Mouse (Mus musculus) frontal cortex, adult (tissue): ENCODE measurements around the gene Ninj1.

Experiments used
- ATAC-seq: cut with Nextera tagmentation; 2 replicates; pipeline ENCODE4 v1.9.2; 2017; ENCODE audit warnings: mild to moderate bottlenecking, moderate library complexity, mixed read lengths; ENCODE audit not compliant: low TSS enrichment

The Ninj1 gene

GRCm38 (mm10) chr13:49196211-49196610 lies 8.9 kb downstream of the Ninj1 start:
- no peak for ATAC-seq

GRCm38 (mm10) chr13:49196766-49197165 lies 9.5 kb downstream of the Ninj1 start:
- no peak; the same call in 1 of the 2 replicates for ATAC-seq

- no peak for ATAC-seq
These were observed 11.4 kb downstream of the Ninj1 start for GRCm38 (mm10) chr13:49198734-49199133.

GRCm38 (mm10) chr13:49199891-49200290 lies 12.6 kb downstream of the Ninj1 start:
- ATAC-seq = no peak

GRCm38 (mm10) chr13:49200688-49201087 lies 13.4 kb downstream of the Ninj1 start:
- no peak for ATAC-seq

- no peak for ATAC-seq
These were observed 15.3 kb downstream of the Ninj1 start for GRCm38 (mm10) chr13:49202556-49202955.

GRCm38 (mm10) chr13:49205381-49205998 lies 18.2 kb downstream of the Ninj1 start:
- ATAC-seq = peak; percentile 72

- ATAC-seq = no peak
These were observed 19.1 kb downstream of the Ninj1 start for GRCm38 (mm10) chr13:49206341-49206740.

GRCm38 (mm10) chr13:49209306-49209705 lies 22.0 kb downstream of the Ninj1 start:
- no peak for ATAC-seq

- ATAC-seq = peak; percentile 5; the same call in 1 of the 2 replicates
These were observed 25.6 kb downstream of the Ninj1 start for GRCm38 (mm10) chr13:49212711-49213500.

GRCm38 (mm10) chr13:49213531-49213932 lies 26.2 kb downstream of the Ninj1 start:
- peak; percentile 20; the same call in 1 of the 2 replicates for ATAC-seq

- no peak for ATAC-seq
These were observed 27.2 kb downstream of the Ninj1 start for GRCm38 (mm10) chr13:49214454-49214853.

GRCm38 (mm10) chr13:49215128-49215503 lies 27.8 kb downstream of the Ninj1 start:
- no peak for ATAC-seq

- ATAC-seq = peak; percentile 82
These were observed 28.4 kb downstream of the Ninj1 start, which contains the start of gene Card19 for GRCm38 (mm10) chr13:49215504-49216219. Card19 (minus strand) TSS chr13:49216037.

GRCm38 (mm10) chr13:49216220-49216552 lies 28.9 kb downstream of the Ninj1 start:
- no peak for ATAC-seq

GRCm38 (mm10) chr13:49216808-49217561 lies 29.7 kb downstream of the Ninj1 start:
- no peak for ATAC-seq

GRCm38 (mm10) chr13:49218651-49219050 lies 31.4 kb downstream of the Ninj1 start:
- no peak for ATAC-seq

GRCm38 (mm10) chr13:49219367-49219766 lies 32.1 kb downstream of the Ninj1 start:
- ATAC-seq = no peak

GRCm38 (mm10) chr13:49220912-49221311 lies 33.6 kb downstream of the Ninj1 start:
- no peak for ATAC-seq

GRCm38 (mm10) chr13:49224314-49224713 lies 37.0 kb downstream of the Ninj1 start:
- peak; percentile 64 for ATAC-seq

- no peak for ATAC-seq
These were observed 37.4 kb downstream of the Ninj1 start for GRCm38 (mm10) chr13:49224729-49225128.

- ATAC-seq = no peak
These were observed 37.9 kb downstream of the Ninj1 start for GRCm38 (mm10) chr13:49225159-49225558.
